Mouse (Mus musculus) brain, embryonic 14.5 days (tissue): ENCODE measurements at regions not wholly inside any gene's neighbourhood (a gene's known extent, or its start where the extent isn't known, plus 50 kb on each side); places are given as distances from the start of the nearest gene placed in this dataset.

Experiments
- CTCF ChIP-seq: fragments of 200-500 bp; IDR thresholded peaks from 2 replicates; pipeline ENCODE4 v1.5.1; 2012; ENCODE audit warnings: inconsistent platforms, mild to moderate bottlenecking, moderate library complexity, borderline replicate concordance; ENCODE audit not compliant: insufficient read depth, insufficient read length; ENCODE audit errors: extremely low read depth
- POLR2A ChIP-seq: fragments of 200-500 bp; IDR thresholded peaks from 2 replicates; pipeline ENCODE4 v1.6.1; 2012; ENCODE audit warnings: mild to moderate bottlenecking, inconsistent platforms, borderline replicate concordance; ENCODE audit not compliant: poor library complexity, insufficient read depth, insufficient read length, severe bottlenecking; ENCODE audit errors: extremely low read depth

- TF ChIP-seq CTCF (no peak), POLR2A (no peak)
These were observed 150.3 kb downstream of the Tgfb2 start for GRCm38 (mm10) chr1:186555441-186555975.
